Mouse (Mus musculus) neural tube, embryonic 14.5 days (tissue): Measurements from ENCODE around the gene Trnp1. TPM values are rescaled to one million over a fixed set of nuclear protein-coding genes. Genes with fewer than 3 reads are reported as not detected.

ENCODE experiments used
- ATAC-seq: fragments of 200-750 bp; cut with Nextera tagmentation; 2 replicates; pipeline ENCODE4 v1.8.0; 2017; ENCODE audit warnings: low read depth, mild to moderate bottlenecking, moderate TSS enrichment, moderate library complexity
- H3K27ac ChIP-seq: fragments of 300-500 bp; sonication (generic); 2 replicates; pipeline ENCODE4 v1.5.1; 2014; ENCODE audit warnings: low read depth, mild to moderate bottlenecking, control low read depth, low read length, moderate library complexity, mixed read lengths
- H3K27me3 ChIP-seq: fragments of 300-500 bp; sonication (generic); 2 replicates; pipeline ENCODE4 v1.6.1; 2014; ENCODE audit warnings: low read length; ENCODE audit not compliant: control insufficient read depth, insufficient read depth
- H3K36me3 ChIP-seq: fragments of 300-500 bp; sonication (generic); 2 replicates; pipeline ENCODE4 v1.6.1; 2014; ENCODE audit warnings: low read length, mixed read lengths; ENCODE audit not compliant: control insufficient read depth, insufficient read depth
- H3K4me1 ChIP-seq: fragments of 300-500 bp; sonication (generic); 2 replicates; pipeline ENCODE4 v1.6.1; 2014; ENCODE audit warnings: low read length; ENCODE audit not compliant: control insufficient read depth, insufficient read depth
- H3K4me2 ChIP-seq: fragments of 300-500 bp; sonication (generic); 2 replicates; pipeline ENCODE4 v1.6.1; 2014; ENCODE audit warnings: mild to moderate bottlenecking, low read depth, low read length, control low read depth
- H3K4me3 ChIP-seq: fragments of 300-500 bp; sonication (generic); 2 replicates; pipeline ENCODE4 v1.5.1; 2014; ENCODE audit warnings: low read depth, low read length, control low read depth, mixed read lengths
- H3K9ac ChIP-seq: fragments of 300-500 bp; sonication (generic); replicated peaks from 2 replicates; pipeline ENCODE4 v1.6.1; 2014; ENCODE audit warnings: low read depth, mild to moderate bottlenecking, control low read depth, low read length, mixed read lengths
- H3K9me3 ChIP-seq: fragments of 300-500 bp; sonication (generic); 2 replicates; pipeline ENCODE4 v1.6.1; 2016; ENCODE audit warnings: low read length; ENCODE audit not compliant: control insufficient read depth
- WGBS: fragments of 180-500 bp; shearing (Covaris S2); extraction: QIAGEN DNeasy Blood & Tissue Kit; methylation state at CpG from one replicate; pipeline ENCODE4 v1.1.7; 2014; 5-methylcytosine and 5-hydroxymethylcytosine counted together
- polyA plus RNA-seq: library from polyadenylated mRNA; unstranded; fragments of >200 nt; fragmentation: Nextera tagmentation; extraction: Ambion mirVana; gene quantifications from 2 replicates; pipeline ENCODE4 v1.2.1, GENCODE M21; 2014

Gene Trnp1
- polyA plus RNA-seq, 1 experiment from 2014 or later, result 11.2 TPM

DNA sequence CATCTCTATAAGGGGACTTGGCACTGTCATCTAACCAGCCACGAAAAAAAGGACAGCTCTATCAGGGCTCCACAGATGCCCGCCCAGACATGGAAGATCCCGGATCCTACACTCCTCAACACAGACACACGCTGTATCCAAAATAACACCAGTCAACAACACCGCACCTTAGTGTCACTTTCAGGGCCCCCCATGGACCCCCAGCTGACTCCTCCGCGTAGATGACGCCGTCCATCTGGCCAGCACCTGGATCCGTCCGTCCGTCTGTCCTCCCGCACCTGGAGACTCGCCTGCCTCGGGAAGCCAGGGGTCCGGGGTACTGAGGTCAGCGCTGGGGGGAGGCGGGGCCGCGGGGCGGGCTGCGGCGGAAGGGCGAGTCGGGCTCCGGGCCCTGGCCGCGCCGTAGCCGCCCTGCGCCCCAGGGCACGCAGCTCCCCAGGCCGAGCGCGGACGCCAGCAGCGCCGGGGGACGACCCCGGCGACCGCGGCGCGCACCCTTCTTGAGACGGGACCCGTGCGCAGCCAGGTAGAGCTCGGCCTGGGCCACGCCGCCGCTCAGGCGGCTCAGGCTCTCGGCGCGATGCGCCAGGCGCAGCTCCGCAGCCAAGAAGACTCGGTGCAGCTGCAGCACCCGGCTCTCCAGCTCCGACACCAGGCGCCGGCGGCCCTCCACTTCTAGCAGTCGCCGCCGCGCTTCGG, 740 bp downstream of the Trnp1 start:
- H3K4me2 ChIP-seq, result peak overlapping the region; percentile 99
- ATAC-seq, result peak; percentile 62
- H3K9ac ChIP-seq, result peak overlapping the region; percentile 68
- H3K27ac ChIP-seq, result peak overlapping the region; percentile 10; the same call in 1 of the 2 replicates
- peaks cover 48% of the 10 kb centered on the region for H3K27me3 ChIP-seq
- no peaks in the 10 kb centered on the region for H3K9me3 ChIP-seq
- H3K36me3 ChIP-seq, result no peaks in the 10 kb centered on the region
- under 1% methylated on average over 54 of the region's 70 CpGs for WGBS
- H3K4me1 ChIP-seq, result peaks cover 5% of the 10 kb centered on the region; the same call in 1 of the 2 replicates
- H3K4me3 ChIP-seq, result peak overlapping the region; percentile 64

DNA sequence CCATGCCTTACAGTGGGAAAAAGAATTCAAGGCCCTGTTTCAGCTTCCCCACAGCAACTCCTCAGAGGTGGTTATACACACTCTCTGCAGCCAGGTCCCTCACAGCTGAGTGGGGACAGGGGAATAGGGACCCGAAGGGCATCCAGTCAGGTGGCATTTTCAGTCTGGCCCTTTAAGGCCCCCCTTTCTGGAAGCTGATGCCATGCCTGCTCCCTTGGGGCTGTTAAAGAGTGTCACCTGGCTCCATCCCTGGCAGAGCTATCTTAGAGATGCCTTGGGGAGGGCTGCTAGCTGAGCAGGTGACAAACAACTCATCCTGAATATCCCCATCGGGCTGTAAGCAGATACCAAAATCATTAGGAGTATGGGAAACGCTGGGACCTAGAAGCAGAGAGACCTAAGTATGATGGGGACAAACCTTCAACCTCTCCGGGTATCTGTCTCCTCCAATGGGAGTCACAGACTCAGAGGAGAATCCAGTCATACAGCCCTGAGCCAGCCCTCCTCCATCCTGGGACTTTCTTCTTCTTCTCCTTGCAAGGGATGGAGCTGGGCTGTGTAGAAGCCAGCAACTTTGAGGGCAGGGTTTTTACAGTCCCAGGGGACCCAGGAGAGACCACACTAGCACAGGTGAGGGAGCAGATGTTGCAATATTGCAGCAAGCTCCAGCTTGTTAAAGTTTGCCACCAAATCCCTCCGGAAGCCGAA, 1.5 kb downstream of the Trnp1 start:
- H3K36me3 ChIP-seq, result no peaks in the 10 kb centered on the region
- H3K27me3 ChIP-seq, result peaks cover 48% of the 10 kb centered on the region
- 23% methylated on average over 6 of the region's 6 CpGs for WGBS
- H3K4me3 ChIP-seq, result peak overlapping the region; percentile 64
- ATAC-seq, result no peak
- peak overlapping the region; percentile 99; the same call in 1 of the 2 replicates for H3K4me2 ChIP-seq
- peaks cover 5% of the 10 kb centered on the region; the same call in 1 of the 2 replicates for H3K4me1 ChIP-seq
- no peak overlapping the region; the same call in 1 of the 2 replicates for H3K9ac ChIP-seq
- no peaks in the 10 kb centered on the region for H3K9me3 ChIP-seq
- no peak overlapping the region for H3K27ac ChIP-seq

DNA sequence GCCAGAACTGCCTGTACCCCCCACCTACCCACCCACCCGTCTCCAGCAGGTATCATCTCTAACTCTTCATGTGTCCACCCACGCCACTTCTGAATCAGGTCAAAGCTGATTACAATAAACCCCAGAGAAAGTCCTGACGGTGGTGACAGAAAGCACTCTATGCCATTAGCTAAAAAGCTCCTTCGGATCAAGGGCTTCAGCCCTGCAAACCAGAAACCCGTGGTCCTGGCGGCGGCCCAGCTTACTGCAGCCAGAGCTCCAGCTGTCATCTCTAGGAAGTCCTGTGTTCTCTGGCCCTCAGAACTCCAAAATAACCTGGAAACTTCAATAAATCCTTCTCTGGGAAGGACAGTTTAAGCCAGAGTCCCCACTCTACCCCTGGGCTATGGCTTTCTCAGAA, 2.6 kb downstream of the Trnp1 start:
- ATAC-seq, result no peak
- Histone ChIP-seq H3K4me2 (no peak overlapping the region), H3K36me3 (no peaks in the 10 kb centered on the region), H3K4me1 (peaks cover 5% of the 10 kb centered on the region; the same call in 1 of the 2 replicates), H3K9ac (no peak overlapping the region), H3K27ac (no peak overlapping the region), H3K9me3 (no peaks in the 10 kb centered on the region), H3K27me3 (peaks cover 43% of the 10 kb centered on the region), H3K4me3 (no peak overlapping the region)
- 31% methylated on average over 7 of the region's 7 CpGs for WGBS

DNA sequence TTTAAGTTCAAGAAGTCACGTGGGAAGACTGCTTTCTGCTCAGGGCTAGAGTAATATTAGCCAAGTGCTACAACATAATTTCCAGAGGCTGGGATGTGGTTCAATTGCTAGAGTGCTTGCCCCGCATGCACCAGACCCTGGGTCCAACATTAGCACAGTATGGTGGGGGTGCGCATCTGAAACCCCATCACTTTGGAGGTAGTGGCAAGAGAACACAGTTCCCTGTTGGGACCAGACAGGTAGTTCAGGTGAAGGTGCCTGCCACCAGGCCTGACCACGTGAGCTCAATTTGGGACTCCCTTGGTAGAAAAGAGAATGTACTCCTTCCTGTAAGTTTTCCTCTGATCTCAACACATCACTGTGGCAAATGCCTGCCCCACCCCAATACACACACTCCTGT, 3.5 kb downstream of the Trnp1 start:
- Histone ChIP-seq H3K9me3 (no peaks in the 10 kb centered on the region), H3K4me1 (peaks cover 5% of the 10 kb centered on the region; the same call in 1 of the 2 replicates), H3K36me3 (no peaks in the 10 kb centered on the region), H3K27me3 (peaks cover 38% of the 10 kb centered on the region), H3K4me3 (no peak overlapping the region), H3K27ac (no peak overlapping the region), H3K4me2 (no peak overlapping the region), H3K9ac (no peak overlapping the region)
- ATAC-seq, result no peak
- WGBS, result 64% methylated on average over 4 of the region's 4 CpGs

DNA sequence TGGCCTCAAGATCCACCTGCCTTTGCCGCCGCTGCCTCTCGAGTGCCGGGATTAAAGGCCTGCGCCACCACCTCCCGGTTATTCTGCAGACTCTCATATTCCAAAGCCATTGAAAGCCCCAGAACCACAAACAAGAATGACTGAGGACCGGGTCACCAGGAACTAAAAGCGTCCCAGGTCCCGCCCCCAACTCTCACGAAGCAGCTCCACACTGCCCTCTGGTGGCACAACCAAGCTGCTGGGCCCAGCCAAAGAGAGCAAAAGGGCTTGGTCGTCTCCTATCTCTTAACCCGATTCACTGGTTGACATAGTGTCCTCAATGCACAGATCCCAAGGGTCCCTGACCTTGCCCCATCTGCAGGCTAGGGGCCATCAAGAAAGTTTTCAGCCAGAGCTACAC, 3.9 kb downstream of the Trnp1 start:
- ATAC-seq, result no peak
- Histone ChIP-seq H3K27me3 (peaks cover 34% of the 10 kb centered on the region), H3K36me3 (no peaks in the 10 kb centered on the region), H3K27ac (no peak overlapping the region), H3K4me2 (peak overlapping the region; percentile 46), H3K9me3 (no peaks in the 10 kb centered on the region), H3K9ac (no peak overlapping the region), H3K4me3 (peak overlapping the region; percentile 20; the same call in 1 of the 2 replicates), H3K4me1 (peaks cover 5% of the 10 kb centered on the region; the same call in 1 of the 2 replicates)
- under 1% methylated on average over 12 of the region's 12 CpGs for WGBS

DNA sequence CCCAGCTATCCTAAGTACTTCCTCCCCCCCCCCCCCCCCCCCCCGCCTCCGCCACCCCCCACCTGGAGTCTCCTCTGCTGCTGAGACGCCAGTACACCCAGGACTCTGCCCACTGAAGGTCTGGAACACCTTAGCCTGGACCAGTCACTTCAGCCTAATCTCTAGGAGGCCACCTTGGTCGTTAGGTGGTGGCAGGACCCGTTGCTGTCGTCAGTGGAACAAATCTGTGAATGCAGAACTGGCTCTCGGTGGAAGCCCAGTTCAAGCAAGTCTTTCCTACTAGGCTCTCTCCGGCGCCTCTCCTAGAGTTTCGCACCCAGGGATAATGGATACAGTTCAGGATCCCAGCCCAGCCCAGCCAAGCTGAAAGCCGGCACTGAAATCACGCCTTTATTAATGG, 4.5 kb downstream of the Trnp1 start:
- WGBS, result 29% methylated on average over 9 of the region's 12 CpGs
- ATAC-seq, result no peak
- Histone ChIP-seq H3K36me3 (no peaks in the 10 kb centered on the region), H3K9me3 (no peaks in the 10 kb centered on the region), H3K9ac (no peak overlapping the region), H3K27me3 (peaks cover 29% of the 10 kb centered on the region), H3K4me1 (peaks cover 5% of the 10 kb centered on the region; the same call in 1 of the 2 replicates), H3K4me3 (peak overlapping the region; percentile 20; the same call in 1 of the 2 replicates), H3K4me2 (peak overlapping the region; percentile 46), H3K27ac (no peak overlapping the region)

DNA sequence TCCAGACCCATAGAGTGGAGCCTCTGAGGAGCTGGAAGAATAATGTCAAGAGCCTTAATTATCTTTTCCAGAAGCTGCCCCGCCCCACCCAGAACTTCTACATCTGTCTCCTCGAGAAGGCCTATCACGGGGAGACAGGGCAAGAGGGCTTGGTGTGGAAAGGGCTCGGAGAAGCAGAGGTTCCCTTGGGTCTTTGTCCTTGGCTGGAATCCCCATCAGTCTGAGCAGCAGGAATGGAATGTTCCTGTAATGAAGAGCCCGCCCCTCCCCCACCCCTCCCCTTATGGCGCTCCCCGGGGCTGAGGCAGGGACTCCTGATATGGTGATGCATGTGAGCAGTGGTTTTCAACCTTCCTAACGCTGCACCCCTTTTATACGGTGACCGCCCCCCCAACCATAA, 6.5 kb downstream of the Trnp1 start:
- ATAC-seq, result no peak
- no peak overlapping the region for H3K9ac ChIP-seq
- H3K4me3 ChIP-seq, result no peak overlapping the region
- peaks cover 15% of the 10 kb centered on the region for H3K27me3 ChIP-seq
- WGBS, result 38% methylated on average over 10 of the region's 10 CpGs
- H3K36me3 ChIP-seq, result no peaks in the 10 kb centered on the region
- no peaks in the 10 kb centered on the region for H3K9me3 ChIP-seq
- H3K4me2 ChIP-seq, result no peak overlapping the region
- H3K4me1 ChIP-seq, result no peaks in the 10 kb centered on the region; the same call in 1 of the 2 replicates
- H3K27ac ChIP-seq, result no peak overlapping the region

DNA sequence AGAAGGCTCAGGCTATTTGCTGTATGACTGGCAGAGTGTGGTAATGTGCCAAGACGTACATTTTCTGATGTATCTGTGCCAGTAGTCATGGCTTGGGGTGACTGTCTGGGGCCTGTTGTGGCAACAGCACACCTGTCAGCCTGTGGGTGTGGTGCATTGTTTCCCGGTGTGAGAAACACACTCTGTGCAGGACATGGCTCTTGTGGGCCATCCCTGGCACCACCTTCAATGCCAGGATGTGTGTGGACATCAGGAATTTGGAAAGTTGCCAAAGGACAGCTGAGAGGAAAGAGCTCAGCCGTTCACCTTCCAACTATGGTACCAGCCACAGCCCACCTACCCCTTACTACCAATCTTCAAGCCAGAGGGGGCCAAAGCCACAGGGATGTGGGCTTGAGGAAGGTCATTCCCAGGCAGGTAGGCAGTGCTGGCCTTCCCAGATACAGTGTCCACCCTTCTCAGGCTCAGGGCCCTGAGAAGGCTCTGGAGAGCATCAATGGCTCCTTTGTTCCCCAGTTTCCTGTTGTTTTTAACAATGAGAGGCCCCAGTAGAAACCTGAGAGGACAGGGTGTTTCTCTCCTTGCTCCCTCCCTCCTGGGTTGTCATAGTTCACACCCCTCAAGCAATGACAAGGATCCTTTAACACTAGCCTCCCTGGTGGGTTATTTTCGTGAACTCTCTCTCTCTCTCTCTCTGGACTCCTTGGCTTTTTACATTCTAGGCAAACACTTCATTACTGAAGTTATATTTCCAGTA, 8.7 kb downstream of the Trnp1 start:
- 60% methylated on average over 4 of the region's 4 CpGs for WGBS
- H3K4me1 ChIP-seq, result no peaks in the 10 kb centered on the region; the same call in 1 of the 2 replicates
- ATAC-seq, result no peak
- no peaks in the 10 kb centered on the region for H3K27me3 ChIP-seq
- H3K36me3 ChIP-seq, result no peaks in the 10 kb centered on the region
- no peak overlapping the region for H3K27ac ChIP-seq
- H3K4me3 ChIP-seq, result no peak overlapping the region
- H3K9ac ChIP-seq, result no peak overlapping the region
- H3K9me3 ChIP-seq, result no peaks in the 10 kb centered on the region
- H3K4me2 ChIP-seq, result no peak overlapping the region
